Mouse (Mus musculus) left cerebral cortex, adult 8-10 months (tissue): ENCODE results near the gene Ppp2r1a. TPM values are rescaled to one million over a fixed set of nuclear protein-coding genes. Genes with fewer than 3 reads are reported as not detected.

ENCODE experiments used
- DNase-seq, 2 experiments: peaks; one replicate each; pipeline ENCODE4 v3.0.0; 2022; ENCODE audit warnings: low spot score in 2 of 2
- total RNA-seq, 4 experiments: library from RNA; stranded (reverse); gene quantifications; 2 replicates each; pipeline ENCODE4 v1.2.4; 2022

Gene Ppp2r1a
- 100 to 1,000 TPM; 521 to 550 (median 536) TPM for total RNA-seq

DNA sequence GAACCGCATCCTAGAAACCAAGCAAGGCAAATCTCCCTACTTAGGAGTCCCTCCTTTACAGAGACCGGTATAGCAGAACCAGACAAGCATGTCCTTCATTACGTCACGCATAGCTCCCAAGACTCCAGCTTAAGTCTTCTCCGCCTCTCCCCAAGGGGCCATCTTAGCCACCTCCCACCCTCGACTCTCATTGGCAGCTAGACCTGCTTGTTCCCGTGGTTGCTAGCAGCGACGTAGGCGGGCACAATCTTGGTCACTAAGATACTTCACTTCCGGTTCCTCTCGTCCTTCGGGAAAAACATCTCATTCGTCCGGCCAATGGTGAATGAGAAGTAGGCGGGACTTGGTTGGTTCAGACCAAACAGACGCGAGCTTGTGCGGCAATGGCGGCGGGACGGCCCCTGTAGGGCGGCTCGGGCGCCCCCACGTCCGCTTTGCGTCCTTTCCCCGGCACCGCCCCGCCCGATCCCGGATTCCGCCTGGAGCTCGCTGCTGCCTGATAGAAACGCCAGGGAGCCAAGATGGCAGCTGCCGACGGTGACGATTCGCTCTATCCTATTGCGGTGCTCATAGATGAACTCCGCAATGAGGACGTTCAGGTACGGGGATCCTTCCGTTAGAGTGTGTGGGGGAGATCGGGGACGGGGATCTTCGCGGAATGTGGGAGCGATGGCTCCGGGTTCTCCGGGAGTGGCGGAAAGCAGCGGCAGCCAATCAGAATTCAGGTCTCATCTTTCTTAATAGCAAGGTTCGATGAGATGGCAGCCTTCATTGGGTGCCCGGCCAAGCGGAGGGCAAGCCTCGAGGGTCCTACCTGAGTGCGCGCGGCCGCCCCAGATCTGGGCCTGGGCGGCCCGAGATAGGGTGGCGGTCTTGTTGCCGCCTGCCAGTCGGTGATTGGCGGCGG lies at the start of gene Ppp2r1a:
Gene Ppp2r1a (plus strand): TSS at position 327 of the 907 bp plus-strand sequence.
- peak; percentile 99 for DNase-seq

DNA sequence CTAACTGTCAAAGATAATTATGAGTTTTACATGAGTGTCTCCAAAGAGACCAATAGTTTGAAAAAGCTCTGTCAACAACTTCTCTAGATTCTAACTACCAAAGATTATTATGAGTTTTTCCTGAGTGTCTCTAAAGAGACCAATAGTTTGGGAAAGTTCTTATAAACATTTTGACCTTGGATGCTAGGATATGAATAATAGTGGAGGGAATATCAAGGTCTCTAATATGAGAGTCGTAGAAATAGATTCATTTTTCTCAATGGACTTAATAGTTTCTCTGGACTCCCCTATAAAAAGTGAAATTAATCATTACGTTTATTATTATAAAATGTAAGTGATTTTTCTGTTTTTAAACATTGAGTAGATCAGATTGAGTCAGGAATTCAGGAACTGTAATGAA lies 40.1 kb upstream of the Ppp2r1a start, which contains the start of gene Vmn1r231:
Gene Vmn1r231 (minus strand): TSS at position 101 of the 400 bp plus-strand sequence.
- DNase-seq = no peak

DNA sequence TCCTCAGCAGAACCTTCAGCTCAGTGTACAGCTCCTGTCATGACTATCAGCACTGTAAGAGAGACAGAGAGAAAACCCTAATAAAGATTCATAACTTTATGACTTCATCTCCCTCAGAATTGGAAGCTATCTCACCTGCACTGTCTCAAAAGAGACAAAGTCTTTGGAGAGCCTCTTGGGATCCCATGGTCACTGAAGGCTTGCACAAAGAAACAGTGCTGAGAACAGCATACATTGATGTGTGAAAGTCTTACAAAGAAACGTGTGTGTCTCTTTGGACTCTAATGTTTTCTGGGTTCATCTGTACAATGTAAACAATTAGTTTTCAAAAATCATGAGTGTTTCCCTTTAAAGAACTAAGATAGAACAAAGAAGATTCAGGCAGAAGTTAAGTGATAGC lies 25.5 kb upstream of the Ppp2r1a start, which contains the start of gene Vmn1r232:
Gene Vmn1r232 (minus strand): TSS at position 101 of the 400 bp plus-strand sequence.
- no peak for DNase-seq

GRCm38 (mm10) chr17:20944226-20944625 lies 885 bp upstream of the Ppp2r1a start:
- no peak for DNase-seq

- no peak for DNase-seq
Observed at GRCm38 (mm10) chr17:20946026-20946565, 985 bp downstream of the Ppp2r1a start.

- DNase-seq = no peak
Observed at GRCm38 (mm10) chr17:20946636-20947035, 1.5 kb downstream of the Ppp2r1a start.

DNA sequence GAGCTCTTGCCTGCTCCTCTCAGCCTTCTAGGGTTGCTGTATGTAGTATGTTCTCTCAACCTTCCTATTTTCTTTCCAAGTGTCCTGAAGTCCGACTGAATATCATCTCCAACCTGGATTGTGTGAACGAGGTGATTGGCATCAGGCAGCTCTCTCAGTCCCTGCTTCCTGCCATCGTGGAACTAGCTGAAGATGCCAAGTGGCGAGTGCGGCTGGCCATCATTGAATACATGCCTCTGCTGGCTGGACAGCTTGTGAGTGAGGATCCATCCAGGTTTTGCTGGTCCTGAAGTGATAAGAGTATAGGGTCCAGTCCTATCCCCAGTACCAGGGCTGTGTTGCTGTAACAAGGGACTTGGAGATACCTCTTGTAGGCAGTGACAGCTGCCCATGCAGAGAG lies 15.3 kb downstream of the Ppp2r1a start:
- no peak for DNase-seq

- no peak for DNase-seq
Observed at GRCm38 (mm10) chr17:20965421-20965820, 20.3 kb downstream of the Ppp2r1a start.

- no peak for DNase-seq
Observed at GRCm38 (mm10) chr17:20966681-20967080, 21.6 kb downstream of the Ppp2r1a start.

DNA sequence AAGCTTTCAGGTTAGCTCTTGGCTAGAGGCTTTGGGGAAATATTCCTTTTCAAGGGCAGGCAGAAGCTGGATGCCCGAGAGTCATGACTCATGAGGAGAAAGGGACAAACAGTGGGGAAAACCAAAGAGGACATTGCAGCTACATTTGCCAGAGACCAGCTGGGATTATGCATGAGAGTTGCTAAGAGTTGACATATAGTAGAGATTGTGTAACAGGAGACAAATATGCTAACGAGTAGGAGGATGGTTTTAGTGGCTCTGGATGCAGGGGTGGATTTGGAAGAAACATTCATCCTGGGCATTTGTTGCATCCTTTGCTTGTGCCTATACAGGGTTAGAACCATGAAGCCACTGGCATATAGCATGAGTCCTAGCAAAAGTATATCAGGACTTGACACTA lies 48.6 kb downstream of the Ppp2r1a start:
- peak in 1 of 2 experiments; percentile 12 for DNase-seq

GRCm38 (mm10) chr17:20996364-20996763 lies 51.3 kb downstream of the Ppp2r1a start, which contains the start of gene Vmn1r233:
TSS of gene Vmn1r233 (minus strand) at chr17:20996464.
- no peak for DNase-seq

DNA sequence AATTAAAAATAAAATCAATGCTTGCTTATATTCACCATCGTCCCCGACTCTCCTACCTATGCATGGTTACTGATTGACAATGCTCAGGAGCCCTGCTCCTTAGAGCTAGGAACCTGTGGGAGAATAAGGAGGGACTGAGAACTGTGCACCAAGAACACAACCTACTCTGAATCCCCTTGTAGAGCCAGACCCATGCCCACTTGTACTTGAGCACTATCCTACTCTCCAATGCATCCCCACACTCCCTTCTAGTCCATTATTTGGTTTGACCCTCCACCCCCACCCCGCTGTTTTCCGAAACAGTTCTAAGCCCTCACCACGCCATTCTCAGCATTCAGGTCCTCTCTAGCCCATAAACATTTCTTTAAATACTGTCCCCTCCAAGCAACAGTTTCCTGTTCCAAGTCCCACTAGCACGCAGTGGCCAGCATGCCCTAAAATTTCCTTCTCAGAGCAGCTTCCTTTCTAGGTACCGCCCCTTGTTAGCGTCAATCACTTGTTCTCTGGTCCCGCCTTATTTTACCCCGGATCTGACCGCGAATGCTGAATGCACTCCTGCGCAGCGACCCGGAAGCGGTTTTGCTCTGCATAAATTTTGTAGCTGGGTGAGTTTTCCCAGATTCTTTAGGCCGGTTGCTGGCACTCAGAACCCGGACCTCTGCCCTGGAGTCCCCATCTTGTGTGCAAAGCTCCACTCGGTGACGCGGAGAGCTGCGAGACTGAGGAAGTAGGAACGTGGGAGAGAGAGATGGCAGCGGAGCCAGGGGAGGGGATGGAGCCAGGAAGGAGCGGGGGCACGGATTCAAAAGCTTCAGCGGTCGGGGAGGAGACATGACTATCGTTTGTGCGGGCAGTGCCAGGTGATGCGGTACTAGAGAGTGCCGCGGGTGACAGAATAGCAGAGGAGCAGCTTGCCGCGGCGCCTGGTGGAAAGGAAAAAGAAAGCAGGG lies 63.5 kb downstream of the Ppp2r1a start, which contains the start of gene Zfp160:
Gene Zfp160 (plus strand): TSS at position 522 of the 950 bp plus-strand sequence.
- DNase-seq = peak; percentile 79 to 87

DNA sequence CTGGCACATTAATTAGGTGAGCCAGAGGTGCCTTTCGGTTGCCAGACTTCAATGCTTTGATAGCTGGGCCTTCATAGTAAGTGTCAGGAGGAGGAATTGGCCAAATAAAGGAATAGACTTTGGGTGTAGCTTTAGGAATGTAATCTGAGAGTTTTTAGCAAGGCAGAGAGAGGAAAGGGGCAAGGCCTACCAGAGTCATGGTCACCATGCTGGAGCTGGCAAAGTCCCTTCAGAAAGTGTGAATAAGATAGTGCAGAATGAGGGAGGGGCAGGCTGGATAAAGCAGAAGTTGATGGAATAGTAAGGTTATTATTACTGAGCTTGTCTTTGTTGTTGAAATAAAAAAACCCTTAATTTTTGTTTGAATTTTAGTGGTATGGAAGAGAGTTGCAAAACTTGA lies 64.6 kb downstream of the Ppp2r1a start:
- no peak for DNase-seq

Other genes with a start within 250 kb of the Ppp2r1a start
- gene Vmn1r227, start 215.5 kb upstream of the Ppp2r1a start, total RNA-seq = not detected
- gene Vmn1r228, start 159.2 kb upstream of the Ppp2r1a start, total RNA-seq = not detected
- gene Vmn1r229, start 133.8 kb upstream of the Ppp2r1a start, total RNA-seq = under 1 TPM; 0.02 to 0.07 (median 0.06) TPM
- not detected for gene Vmn1r230, start 104.9 kb upstream of the Ppp2r1a start, total RNA-seq
- not detected for gene Vmn1r231, start 40.2 kb upstream of the Ppp2r1a start, total RNA-seq
- gene Vmn1r232, start 25.6 kb upstream of the Ppp2r1a start, total RNA-seq = under 1 TPM in 1 of 4 experiments, not detected in 3; 0.22 TPM
- gene Vmn1r233, start 51.2 kb downstream of the Ppp2r1a start, total RNA-seq = not detected
- gene Zfp160, start 63.6 kb downstream of the Ppp2r1a start, total RNA-seq = 10 to 100 TPM; 20.2 to 20.9 (median 20.8) TPM